Mouse (Mus musculus) brain, embryonic 14.5 days (tissue): ENCODE data around the gene Aplp1.

Experiments
- CTCF ChIP-seq: fragments of 200-500 bp; IDR thresholded peaks from 2 replicates; pipeline ENCODE4 v1.5.1; 2012; ENCODE audit warnings: inconsistent platforms, mild to moderate bottlenecking, moderate library complexity, borderline replicate concordance; ENCODE audit not compliant: insufficient read depth, insufficient read length; ENCODE audit errors: extremely low read depth
- POLR2A ChIP-seq: fragments of 200-500 bp; IDR thresholded peaks from 2 replicates; pipeline ENCODE4 v1.6.1; 2012; ENCODE audit warnings: mild to moderate bottlenecking, inconsistent platforms, borderline replicate concordance; ENCODE audit not compliant: poor library complexity, insufficient read depth, insufficient read length, severe bottlenecking; ENCODE audit errors: extremely low read depth

GRCm38 (mm10) chr7:30436879-30437278 lies 8.5 kb downstream of the Aplp1 start:
- no peak for TF ChIP-seq CTCF
- TF ChIP-seq POLR2A: no peak
